Mouse (Mus musculus) forebrain, embryonic 10.5 days (tissue): Measurements from ENCODE around the gene Pa2g4. TPM values are rescaled to one million over a fixed set of nuclear protein-coding genes. Genes with fewer than 3 reads are reported as not detected.
"Not testable (repeated sequence)": the region's sequence is repeated elsewhere in the genome, so short reads cannot be mapped to it uniquely, and the experiment has no call there.

ENCODE experiments used
- DNase-seq: peaks from one replicate; pipeline ENCODE4 v3.0.0-alpha.2; 2017; ENCODE audit warnings: low spot score; ENCODE audit errors: extremely low spot score
- H3K27ac ChIP-seq: fragments of 300-500 bp; sonication (generic); 2 replicates; pipeline ENCODE4 v1.5.1; 2016; ENCODE audit warnings: mild to moderate bottlenecking
- H3K27me3 ChIP-seq: fragments of 300-500 bp; sonication (generic); 2 replicates; pipeline ENCODE4 v1.6.1; 2016; ENCODE audit warnings: mild to moderate bottlenecking; ENCODE audit not compliant: poor library complexity, severe bottlenecking
- H3K36me3 ChIP-seq: fragments of 300-500 bp; sonication (generic); replicated peaks from 2 replicates; pipeline ENCODE4 v1.6.1; 2016; ENCODE audit warnings: mild to moderate bottlenecking, moderate library complexity
- H3K4me1 ChIP-seq: fragments of 300-500 bp; sonication (generic); 2 replicates; pipeline ENCODE4 v1.6.1; 2016
- H3K4me3 ChIP-seq: fragments of 300-500 bp; sonication (generic); 2 replicates; pipeline ENCODE4 v1.5.1; 2016; ENCODE audit warnings: mild to moderate bottlenecking, moderate library complexity
- H3K9me3 ChIP-seq: fragments of 300-500 bp; sonication (generic); 2 replicates; pipeline ENCODE4 v1.6.1; 2016; ENCODE audit warnings: mild to moderate bottlenecking, moderate library complexity
- WGBS: fragments of 180-500 bp; shearing (Covaris S2); methylation state at CpG from one replicate; pipeline ENCODE4 v1.1.7; 2016; 5-methylcytosine and 5-hydroxymethylcytosine counted together
- polyA plus RNA-seq: library from polyadenylated mRNA; unstranded; fragments of >200 nt; fragmentation: Nextera tagmentation; extraction: Ambion mirVana; gene quantifications from 2 replicates; pipeline ENCODE4 v1.2.1, GENCODE M21; 2016

Pa2g4 gene
- polyA plus RNA-seq = 298 and 302 TPM in 2 replicates

DNA sequence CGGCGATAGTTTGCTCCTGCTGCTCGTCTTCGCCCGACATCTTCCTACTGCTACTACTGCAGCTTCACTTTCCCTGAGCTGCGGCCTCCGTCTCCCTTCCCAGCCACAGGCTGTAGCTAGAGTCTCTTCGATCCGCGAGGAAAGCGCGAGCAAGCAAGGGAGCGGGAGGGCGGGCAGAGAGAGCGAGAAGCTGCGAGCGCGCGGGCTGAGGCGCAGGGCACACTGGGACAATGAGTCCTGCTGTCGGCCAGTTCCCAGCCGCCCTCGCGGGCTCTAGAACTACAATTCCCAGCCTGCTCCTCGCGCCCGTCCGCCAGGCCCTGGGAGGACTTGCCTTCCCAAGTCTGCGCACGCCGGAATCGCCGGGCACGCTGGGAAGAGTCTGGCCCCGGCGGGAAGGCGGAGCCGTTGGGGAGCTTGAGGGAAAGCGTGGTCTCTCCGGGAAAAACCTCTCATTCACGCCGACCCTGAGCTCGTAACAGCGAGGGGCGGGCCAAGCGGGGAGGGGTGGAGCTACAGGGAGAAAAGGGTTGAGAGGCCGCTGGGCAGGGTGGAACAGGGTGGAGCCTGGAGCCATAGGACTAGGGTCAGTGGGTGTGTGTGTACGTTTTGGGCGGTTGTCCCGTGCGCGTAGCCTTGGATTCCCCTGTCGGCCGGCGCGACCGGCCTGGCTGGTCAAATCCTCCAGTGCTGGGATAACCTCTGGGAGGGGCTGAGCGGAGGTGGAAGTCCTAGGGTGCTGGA is at the start of gene Pa2g4:
Gene Pa2g4 (minus strand): TSS at position 200 of the 744 bp plus-strand sequence.
- peak within 1 kb of the TSS; percentile 73 for H3K4me3 ChIP-seq
- WGBS = under 1% methylated on average over 58 of the region's 58 CpGs
- peak; percentile 100 for DNase-seq

DNA sequence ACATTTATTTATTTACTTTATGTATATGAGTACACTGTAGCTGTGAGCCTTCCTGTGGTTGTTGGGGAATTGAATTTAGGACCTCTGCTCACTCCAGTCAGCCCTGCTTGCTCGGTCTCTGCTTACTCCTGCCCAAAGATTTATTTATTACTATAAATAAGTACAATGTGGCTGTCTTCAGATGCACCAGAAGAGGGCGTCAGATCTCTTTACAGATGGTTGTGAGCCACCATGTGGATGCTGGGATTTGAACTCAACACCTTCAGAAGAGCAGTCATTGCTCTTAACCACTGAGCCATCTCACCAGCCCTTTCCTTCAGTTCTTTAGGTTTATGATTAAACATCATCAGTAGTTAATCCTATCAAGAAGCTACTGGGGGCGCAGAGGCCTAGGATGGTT is 49.1 kb upstream of the Pa2g4 start:
- H3K9me3 ChIP-seq = no peaks in the 10 kb centered on the region
- H3K36me3 ChIP-seq = no peaks in the 10 kb centered on the region
- H3K27me3 ChIP-seq = peaks cover 9% of the 10 kb centered on the region; the same call in 1 of the 2 replicates
- 61% methylated on average over 3 of the region's 3 CpGs for WGBS
- H3K4me3 ChIP-seq = no peak overlapping the region
- DNase-seq = no peak
- 0 out of 2 replicates have a peak, but pooled peaks cover 3% of the 10 kb centered on the region for H3K4me1 ChIP-seq
- H3K27ac ChIP-seq = no peak overlapping the region

More for the DNA sequence above, at the start of gene Pa2g4:
- Histone ChIP-seq H3K27me3 (no peaks in the 10 kb centered on the region), H3K9me3 (no peaks in the 10 kb centered on the region), H3K4me1 (peaks cover 33% of the 10 kb centered on the region), H3K36me3 (peaks cover 34% of the 10 kb centered on the region), H3K27ac (peak within 1 kb of the TSS; percentile 91)

DNA sequence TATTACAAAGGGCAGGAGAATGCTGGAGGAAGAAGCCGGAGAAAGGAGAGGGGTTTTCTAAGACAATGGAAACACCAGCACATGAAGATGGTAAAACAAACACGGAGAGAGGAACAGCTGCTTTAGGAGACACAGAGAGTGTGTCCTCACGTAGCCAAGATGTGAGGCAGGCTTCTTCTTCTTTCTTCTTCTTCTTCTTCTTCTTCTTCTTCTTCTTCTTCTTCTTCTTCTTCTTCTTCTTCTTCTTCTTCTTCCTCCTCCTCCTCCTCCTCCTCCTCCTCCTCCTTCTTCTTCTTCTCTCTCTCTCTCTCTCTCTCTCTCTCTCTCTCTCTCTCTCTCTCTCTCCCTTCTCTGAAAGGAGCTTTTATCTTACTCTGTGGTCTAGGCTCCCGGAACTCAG is 48.0 kb upstream of the Pa2g4 start:
- not testable (repeated sequence) for DNase-seq, H3K27me3 ChIP-seq, H3K9me3 ChIP-seq, H3K27ac ChIP-seq, H3K4me3 ChIP-seq, H3K4me1 ChIP-seq, H3K36me3 ChIP-seq
- 77% methylated on average over 4 of the region's 4 CpGs for WGBS

GRCm38 (mm10) chr10:128613154-128613440 is 47.3 kb upstream of the Pa2g4 start:
- Histone ChIP-seq H3K36me3 (no peaks in the 10 kb centered on the region), H3K27ac (no peak overlapping the region), H3K4me3 (no peak overlapping the region; the same call in 1 of the 2 replicates), H3K4me1 (0 out of 2 replicates have a peak, but pooled peaks cover 3% of the 10 kb centered on the region), H3K9me3 (no peaks in the 10 kb centered on the region), H3K27me3 (peaks cover 9% of the 10 kb centered on the region; the same call in 1 of the 2 replicates)
- WGBS = 41% methylated on average over 6 of the region's 6 CpGs
- DNase-seq = no peak

GRCm38 (mm10) chr10:128612433-128613153 is 46.8 kb upstream of the Pa2g4 start:
- Histone ChIP-seq H3K4me3 (peak overlapping the region; percentile 11; the same call in 1 of the 2 replicates), H3K27ac (no peak overlapping the region), H3K36me3 (no peaks in the 10 kb centered on the region), H3K27me3 (peaks cover 9% of the 10 kb centered on the region; the same call in 1 of the 2 replicates), H3K9me3 (no peaks in the 10 kb centered on the region), H3K4me1 (0 out of 2 replicates have a peak, but pooled peaks cover 3% of the 10 kb centered on the region)
- DNase-seq = peak; percentile 68
- 15% methylated on average over 16 of the region's 16 CpGs for WGBS

- WGBS = 44% methylated on average over 2 of the region's 2 CpGs
- Histone ChIP-seq H3K27ac (no peak overlapping the region), H3K4me3 (no peak overlapping the region), H3K9me3 (no peaks in the 10 kb centered on the region), H3K36me3 (no peaks in the 10 kb centered on the region), H3K27me3 (no peaks in the 10 kb centered on the region), H3K4me1 (no peaks in the 10 kb centered on the region)
- DNase-seq = no peak
Observed at GRCm38 (mm10) chr10:128606483-128606882, 40.7 kb upstream of the Pa2g4 start.

DNA sequence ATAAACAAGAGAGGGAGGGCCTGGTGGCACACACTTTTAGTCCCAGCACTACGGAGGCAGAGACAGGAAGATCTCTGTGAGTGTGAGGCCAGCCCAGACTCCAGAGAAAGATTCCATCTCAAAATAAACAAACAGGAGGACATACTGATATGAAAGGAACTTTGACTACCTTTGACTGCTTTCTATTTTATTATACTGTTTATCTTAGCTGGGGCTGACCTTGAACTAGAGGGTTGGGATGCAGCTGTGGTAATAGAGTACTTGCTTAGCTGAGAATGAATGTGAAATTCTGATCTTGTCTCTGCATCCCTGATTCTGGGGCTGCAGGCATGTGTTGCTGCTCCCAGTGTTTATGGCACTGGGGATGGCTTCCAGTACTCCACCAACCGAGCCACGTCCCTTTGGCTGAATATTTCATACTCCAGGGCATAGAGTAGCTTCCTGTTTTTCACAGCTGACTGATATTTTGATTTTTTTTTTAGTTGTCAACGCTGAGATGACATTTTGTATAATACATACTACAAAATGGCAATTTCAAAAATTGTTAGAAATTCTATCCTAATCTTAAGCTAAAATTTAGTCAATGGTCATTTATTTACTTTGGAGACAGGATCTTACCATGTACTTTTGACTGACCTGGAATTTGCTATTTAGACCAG is 36.8 kb upstream of the Pa2g4 start:
- H3K4me3 ChIP-seq = no peak overlapping the region
- WGBS = 96% methylated on average over 4 of the region's 4 CpGs

DNA sequence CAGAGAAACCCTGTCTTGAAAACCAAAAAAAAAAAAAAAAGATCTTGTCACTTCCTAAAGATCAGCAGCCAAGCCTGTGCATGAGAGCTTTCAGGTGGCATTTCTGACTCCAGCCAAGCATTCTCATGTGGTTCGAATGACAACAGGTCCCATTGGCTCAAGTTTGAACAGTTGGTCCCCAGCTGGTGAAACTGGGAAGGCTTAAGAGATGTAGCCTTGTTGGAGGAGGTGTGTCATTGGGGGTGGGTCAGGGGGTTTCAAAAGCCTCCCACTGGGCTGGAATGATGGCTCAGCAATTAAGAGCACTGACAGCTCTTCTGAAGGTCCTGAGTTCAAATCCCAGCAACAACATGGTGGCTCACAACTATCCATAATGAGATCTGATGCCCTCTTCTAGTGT is 35.7 kb upstream of the Pa2g4 start:
- H3K4me1 ChIP-seq = no peaks in the 10 kb centered on the region
- no peak overlapping the region for H3K27ac ChIP-seq
- no peaks in the 10 kb centered on the region for H3K27me3 ChIP-seq
- DNase-seq = no peak
- no peaks in the 10 kb centered on the region for H3K36me3 ChIP-seq
- 85% methylated on average over 1 of the region's 1 CpGs for WGBS
- no peak overlapping the region for H3K4me3 ChIP-seq
- H3K9me3 ChIP-seq = no peaks in the 10 kb centered on the region

More for the DNA sequence above, 36.8 kb upstream of the Pa2g4 start:
- no peaks in the 10 kb centered on the region for H3K9me3 ChIP-seq
- no peaks in the 10 kb centered on the region for H3K36me3 ChIP-seq
- no peaks in the 10 kb centered on the region for H3K4me1 ChIP-seq
- DNase-seq = no peak
- H3K27ac ChIP-seq = no peak overlapping the region
- no peaks in the 10 kb centered on the region for H3K27me3 ChIP-seq

- DNase-seq = no peak
- H3K27me3 ChIP-seq = no peaks in the 10 kb centered on the region
- H3K4me3 ChIP-seq = no peak overlapping the region
- WGBS = 76% methylated on average over 2 of the region's 2 CpGs
- no peaks in the 10 kb centered on the region for H3K9me3 ChIP-seq
- H3K4me1 ChIP-seq = no peaks in the 10 kb centered on the region
- no peaks in the 10 kb centered on the region for H3K36me3 ChIP-seq
- no peak overlapping the region for H3K27ac ChIP-seq
Observed at GRCm38 (mm10) chr10:128598476-128598875, 32.7 kb upstream of the Pa2g4 start.

- Histone ChIP-seq H3K27me3 (peaks cover 25% of the 10 kb centered on the region), H3K4me1 (peaks cover 23% of the 10 kb centered on the region), H3K36me3 (no peaks in the 10 kb centered on the region), H3K4me3 (no peak overlapping the region), H3K9me3 (no peaks in the 10 kb centered on the region), H3K27ac (no peak overlapping the region)
- 86% methylated on average over 5 of the region's 5 CpGs for WGBS
- DNase-seq = no peak
Observed at GRCm38 (mm10) chr10:128592797-128593196, 27.0 kb upstream of the Pa2g4 start.

DNA sequence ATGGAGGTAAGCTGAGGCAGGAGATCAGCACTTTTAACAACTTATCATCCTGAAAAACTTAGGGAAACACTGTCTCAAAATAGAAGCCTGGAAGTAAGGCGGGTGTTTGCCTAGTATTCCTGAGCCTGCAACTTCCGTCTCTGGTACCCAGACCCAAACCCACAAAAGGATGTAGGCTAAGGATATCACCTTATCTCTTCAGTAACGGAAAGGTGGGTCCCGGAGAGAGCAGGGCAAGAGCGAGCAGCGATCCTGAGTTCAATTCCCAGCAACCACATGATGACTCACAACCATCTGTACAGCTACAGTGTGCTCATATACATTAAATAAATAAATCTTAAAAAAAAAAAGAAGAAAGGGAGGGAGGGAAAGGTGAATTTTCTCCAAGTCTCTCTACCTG is 25.6 kb upstream of the Pa2g4 start:
- no peak for DNase-seq
- WGBS = 87% methylated on average over 6 of the region's 6 CpGs
- Histone ChIP-seq H3K27ac (no peak overlapping the region), H3K4me1 (peaks cover 34% of the 10 kb centered on the region), H3K27me3 (peaks cover 39% of the 10 kb centered on the region), H3K4me3 (no peak overlapping the region), H3K36me3 (no peaks in the 10 kb centered on the region), H3K9me3 (no peaks in the 10 kb centered on the region)

DNA sequence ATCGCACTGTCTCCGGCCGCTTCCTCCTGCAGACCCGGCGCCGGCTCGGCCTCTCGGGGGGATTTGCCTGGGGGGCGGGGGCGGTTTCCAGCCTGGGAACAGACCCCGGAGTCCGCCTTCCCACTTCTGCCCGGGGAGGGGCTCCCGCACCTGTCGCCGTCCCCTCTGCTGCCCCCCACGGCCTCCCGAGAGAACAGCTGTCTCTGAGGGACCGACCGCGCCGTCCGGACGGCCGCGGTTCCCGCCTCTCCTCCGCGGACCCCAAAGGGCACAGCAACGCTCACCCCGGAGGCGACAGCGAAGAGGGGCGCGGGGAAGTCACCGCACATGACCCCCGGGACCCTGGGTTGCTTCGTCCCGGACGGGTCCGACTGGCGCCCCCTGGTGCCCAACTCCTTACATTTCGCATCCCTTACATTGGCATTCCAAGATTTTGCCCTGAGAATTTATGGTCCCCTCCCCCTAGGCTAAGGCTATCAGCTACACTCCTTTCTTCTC is 24.5 kb upstream of the Pa2g4 start:
- WGBS = 1% methylated on average over 43 of the region's 43 CpGs
- peaks cover 40% of the 10 kb centered on the region for H3K4me1 ChIP-seq
- H3K27ac ChIP-seq = peak overlapping the region; percentile 80
- H3K9me3 ChIP-seq = no peaks in the 10 kb centered on the region
- DNase-seq = peak; percentile 75
- peak overlapping the region; percentile 84 for H3K4me3 ChIP-seq
- H3K27me3 ChIP-seq = peaks cover 51% of the 10 kb centered on the region
- H3K36me3 ChIP-seq = no peaks in the 10 kb centered on the region
